Mouse (Mus musculus): ENCODE measurements around the gene Krtap4-2.

Gene Krtap4-2

DNA sequence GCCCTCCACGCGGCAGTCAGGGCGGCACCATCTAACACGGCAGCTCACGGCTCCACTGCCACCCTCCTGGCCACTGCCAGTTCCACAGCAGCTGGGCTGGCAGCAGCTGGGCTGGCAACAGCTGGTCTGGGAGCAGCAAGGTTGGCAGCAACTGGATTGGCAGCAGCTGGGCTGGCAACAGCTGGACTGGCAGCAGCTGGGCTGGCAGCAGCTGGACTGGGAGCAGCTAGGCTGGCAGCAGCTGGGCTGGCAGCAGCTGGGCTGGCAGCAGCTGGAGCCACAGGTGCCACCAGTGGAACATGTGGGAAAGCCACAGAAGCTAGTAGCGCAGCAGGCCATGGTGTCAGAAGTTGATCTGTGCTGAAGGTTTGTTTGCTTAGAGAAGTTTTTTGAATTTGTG, 43.9 kb downstream of the Krtap4-2 start, which contains the start of gene Krtap1-3:
Gene Krtap1-3, minus strand, starts transcription at position 359 of the 400 bp plus-strand sequence.
- DNase-seq (ENCODE audit: low read depth in 2 of 2, low spot score in 2 of 2), result no peak

DNA sequence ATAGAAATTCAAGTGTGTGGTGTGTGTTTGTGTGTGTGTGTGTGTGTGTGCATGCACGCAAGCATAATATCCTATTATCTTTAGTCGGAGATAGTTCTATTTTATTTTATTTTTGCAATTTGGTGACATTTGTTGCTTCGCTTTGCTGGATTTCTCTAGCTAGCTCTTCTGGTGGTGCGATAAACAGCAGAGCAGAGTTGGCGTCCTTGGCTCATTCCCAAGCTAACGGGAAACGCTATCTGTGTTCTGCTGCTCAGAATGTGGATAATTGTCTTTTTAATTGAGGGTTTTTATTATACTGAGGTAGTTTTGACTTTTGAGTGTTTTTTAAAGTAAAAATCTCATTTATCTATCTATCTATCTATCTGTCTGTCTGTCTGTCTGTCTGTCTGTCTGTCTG, 49.8 kb downstream of the Krtap4-2 start:
- no peak for DNase-seq (ENCODE audit: low read depth in 2 of 2, low spot score in 2 of 2)

Data from CD8-positive naive resting alpha-beta T cell, adult 2 months (primary cell).